Mouse (Mus musculus) forebrain, embryonic 16.5 days (tissue): ENCODE results near the gene Setd6. TPM values are rescaled to one million over a fixed set of nuclear protein-coding genes. Genes with fewer than 3 reads are reported as not detected.

Experiments used
- ATAC-seq: fragments of 200-750 bp; cut with Nextera tagmentation; 2 replicates; pipeline ENCODE4 v1.8.0; 2017; ENCODE audit warnings: mild to moderate bottlenecking, moderate library complexity
- H3K27ac ChIP-seq: fragments of 300-500 bp; sonication (generic); 2 replicates; pipeline ENCODE4 v1.5.1; 2014; ENCODE audit warnings: low read length, control low read depth
- H3K27me3 ChIP-seq: fragments of 300-500 bp; sonication (generic); replicated peaks from 2 replicates; pipeline ENCODE4 v1.6.1; 2014; ENCODE audit warnings: low read length; ENCODE audit not compliant: control insufficient read depth, insufficient read depth
- H3K36me3 ChIP-seq: fragments of 300-500 bp; sonication (generic); 2 replicates; pipeline ENCODE4 v1.6.1; 2014; ENCODE audit not compliant: control insufficient read depth, insufficient read depth
- H3K4me1 ChIP-seq: fragments of 300-500 bp; sonication (generic); replicated peaks from 2 replicates; pipeline ENCODE4 v1.6.1; 2014; ENCODE audit warnings: low read length; ENCODE audit not compliant: control insufficient read depth, insufficient read depth
- H3K4me2 ChIP-seq: fragments of 300-500 bp; sonication (generic); 2 replicates; pipeline ENCODE4 v1.6.1; 2014; ENCODE audit warnings: mild to moderate bottlenecking, low read length, control low read depth
- H3K4me3 ChIP-seq: fragments of 300-500 bp; sonication (generic); replicated peaks from 2 replicates; pipeline ENCODE4 v1.5.1; 2014; ENCODE audit warnings: mild to moderate bottlenecking, low read length, control low read depth
- H3K9ac ChIP-seq: fragments of 300-500 bp; sonication (generic); replicated peaks from 2 replicates; pipeline ENCODE4 v1.6.1; 2014; ENCODE audit warnings: low read depth, low read length, control low read depth
- H3K9me3 ChIP-seq: fragments of 300-500 bp; sonication (generic); 2 replicates; pipeline ENCODE4 v1.6.1; 2016; ENCODE audit warnings: low read length; ENCODE audit not compliant: control insufficient read depth
- WGBS: fragments of 180-500 bp; shearing (Covaris S2); extraction: QIAGEN DNeasy Blood & Tissue Kit; methylation state at CpG from one replicate; pipeline ENCODE4 v1.1.7; 2014; 5-methylcytosine and 5-hydroxymethylcytosine counted together
- polyA plus RNA-seq: library from polyadenylated mRNA; unstranded; fragments of >200 nt; fragmentation: Nextera tagmentation; extraction: Ambion mirVana; gene quantifications from 2 replicates; pipeline ENCODE4 v1.2.1, GENCODE M21; 2015

The Setd6 gene
- polyA plus RNA-seq, 1 experiment from 2014 or later: 31.2 TPM

DNA sequence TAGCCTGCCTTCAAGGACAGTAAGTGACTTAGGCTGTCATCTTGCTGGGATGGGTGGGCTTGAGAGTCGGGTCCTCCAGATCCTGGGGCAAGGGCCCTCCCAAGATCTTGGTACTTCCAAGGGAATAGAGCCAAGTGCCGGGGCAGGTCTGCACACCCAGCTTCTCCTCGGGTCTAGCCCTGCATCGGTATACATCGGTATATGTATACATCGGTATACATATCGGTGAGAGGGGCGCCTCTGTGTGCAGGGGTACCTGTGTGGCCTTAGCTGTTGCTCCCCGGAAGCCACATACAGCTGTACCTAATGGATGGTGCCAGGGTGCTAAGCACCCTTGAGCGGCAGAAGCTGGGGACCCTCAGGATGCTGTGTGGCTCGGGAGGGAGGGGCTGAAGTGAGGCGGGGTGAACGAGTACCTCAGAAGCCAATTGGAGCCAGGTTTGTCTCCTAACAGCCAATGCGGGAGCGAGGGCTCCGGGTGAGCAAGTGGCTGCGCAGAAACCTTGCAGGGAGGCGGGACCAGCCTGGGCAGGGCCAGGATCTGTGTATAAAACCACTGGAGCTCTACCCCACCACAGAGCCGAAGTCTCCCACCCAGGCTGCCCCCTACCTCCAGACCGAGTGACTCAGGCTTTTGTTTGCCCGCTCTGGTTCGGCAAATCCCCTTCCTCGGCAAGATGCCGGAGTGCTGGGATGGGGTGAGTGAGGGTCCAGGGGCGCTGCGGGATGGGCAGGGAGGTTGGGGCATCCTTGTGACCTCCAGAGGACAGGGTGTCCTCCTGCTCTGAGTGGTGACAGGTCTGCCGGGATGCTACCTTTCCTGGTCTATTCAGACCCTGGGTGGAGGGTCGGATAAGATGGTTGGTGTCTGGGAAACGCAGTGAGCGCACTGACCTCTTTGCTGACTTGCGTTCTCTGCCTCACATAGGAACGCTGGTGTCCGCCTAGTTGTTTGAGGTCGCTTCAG, 12.9 kb upstream of the Setd6 start:
- Histone ChIP-seq H3K36me3 (0 out of 2 replicates have a peak, but pooled peaks cover 4% of the 10 kb centered on the region), H3K9ac (peak overlapping the region; percentile 67), H3K27me3 (no peaks in the 10 kb centered on the region; the same call in 1 of the 2 replicates), H3K27ac (peak overlapping the region; percentile 72), H3K9me3 (no peaks in the 10 kb centered on the region), H3K4me1 (peaks cover 37% of the 10 kb centered on the region), H3K4me2 (peak overlapping the region; percentile 75), H3K4me3 (peak overlapping the region; percentile 57)
- peak; percentile 95 for ATAC-seq
- WGBS: under 1% methylated on average over 34 of the region's 34 CpGs

GRCm38 (mm10) chr8:95703461-95704260, 12.0 kb upstream of the Setd6 start:
- H3K4me2 ChIP-seq: peak overlapping the region; percentile 75
- ATAC-seq: peak; percentile 37
- H3K27ac ChIP-seq: peak overlapping the region; percentile 72
- no peaks in the 10 kb centered on the region for H3K9me3 ChIP-seq
- H3K9ac ChIP-seq: peak overlapping the region; percentile 67
- peak overlapping the region; percentile 57 for H3K4me3 ChIP-seq
- WGBS: under 1% methylated on average over 15 of the region's 15 CpGs
- no peaks in the 10 kb centered on the region for H3K27me3 ChIP-seq
- peaks cover 7% of the 10 kb centered on the region; the same call in 1 of the 2 replicates for H3K36me3 ChIP-seq
- H3K4me1 ChIP-seq: peaks cover 37% of the 10 kb centered on the region

DNA sequence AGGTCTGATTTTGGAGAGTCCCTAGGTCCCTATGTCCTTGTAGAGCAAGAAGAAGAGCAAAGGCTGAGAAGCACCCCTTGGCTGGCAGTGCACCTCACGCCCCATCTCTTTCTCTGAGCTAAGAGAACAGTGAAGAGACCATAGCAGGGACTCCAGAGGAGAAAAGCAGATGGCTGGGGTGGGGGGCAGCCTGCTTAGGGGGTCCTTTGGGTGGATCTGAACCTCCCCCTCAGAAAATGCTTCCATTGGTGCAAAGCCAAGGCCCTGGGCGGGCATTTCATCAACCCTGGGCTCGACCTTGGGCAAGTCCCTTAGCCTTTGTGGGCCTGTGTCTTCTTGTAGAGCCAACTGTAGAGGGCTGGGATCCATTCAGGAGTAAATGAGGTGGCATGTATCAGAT, 11.1 kb upstream of the Setd6 start:
- H3K27me3 ChIP-seq: no peaks in the 10 kb centered on the region
- peak overlapping the region; percentile 75 for H3K4me2 ChIP-seq
- peaks cover 37% of the 10 kb centered on the region for H3K4me1 ChIP-seq
- H3K4me3 ChIP-seq: no peak overlapping the region; the same call in 1 of the 2 replicates
- H3K9ac ChIP-seq: no peak overlapping the region; the same call in 1 of the 2 replicates
- 94% methylated on average over 3 of the region's 3 CpGs for WGBS
- no peak for ATAC-seq
- peaks cover 7% of the 10 kb centered on the region; the same call in 1 of the 2 replicates for H3K36me3 ChIP-seq
- no peaks in the 10 kb centered on the region for H3K9me3 ChIP-seq
- no peak overlapping the region for H3K27ac ChIP-seq

DNA sequence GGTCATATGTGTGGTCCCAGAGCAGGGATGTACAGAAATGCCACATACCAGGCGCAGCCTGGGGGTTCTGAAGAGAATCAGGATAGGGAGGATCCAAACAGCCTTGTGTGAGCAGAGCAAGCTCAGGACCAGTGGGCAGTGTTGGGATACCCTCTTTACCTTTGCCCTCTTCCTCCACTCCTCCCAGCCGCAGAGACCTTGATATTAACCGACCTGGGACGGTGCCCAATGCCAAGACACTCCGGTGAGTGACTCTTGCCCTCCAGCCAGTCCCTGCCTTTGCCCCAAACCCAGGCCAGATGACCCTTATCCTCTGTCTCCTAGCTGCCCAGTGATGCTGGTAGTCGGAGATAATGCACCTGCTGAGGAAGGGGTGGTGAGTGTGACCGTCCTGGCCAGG, 6.1 kb upstream of the Setd6 start:
- H3K4me2 ChIP-seq: no peak overlapping the region
- no peak overlapping the region for H3K27ac ChIP-seq
- peaks cover 7% of the 10 kb centered on the region; the same call in 1 of the 2 replicates for H3K36me3 ChIP-seq
- no peaks in the 10 kb centered on the region for H3K9me3 ChIP-seq
- no peak for ATAC-seq
- no peak overlapping the region for H3K9ac ChIP-seq
- no peaks in the 10 kb centered on the region for H3K27me3 ChIP-seq
- H3K4me1 ChIP-seq: peaks cover 2% of the 10 kb centered on the region
- 90% methylated on average over 7 of the region's 7 CpGs for WGBS
- no peak overlapping the region for H3K4me3 ChIP-seq

DNA sequence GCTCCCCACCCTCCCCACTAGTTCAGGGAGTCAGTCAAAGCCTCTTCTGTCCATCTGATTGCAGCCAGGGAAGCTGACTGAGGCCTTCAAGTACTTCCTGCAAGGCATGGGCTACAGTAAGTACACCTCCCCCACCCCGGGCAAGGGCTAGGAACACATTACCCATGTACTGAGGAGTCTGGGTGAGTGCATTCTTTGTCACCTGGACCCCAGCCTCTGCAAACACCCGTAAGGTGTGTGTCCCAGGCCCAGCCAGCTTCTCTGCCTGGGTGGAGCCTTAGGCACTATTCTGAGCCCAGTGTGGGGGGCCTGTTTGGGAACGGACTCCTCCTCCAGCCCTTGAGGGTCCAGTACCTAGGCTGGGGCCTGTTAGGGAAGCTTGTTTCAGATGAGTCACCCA, 4.7 kb upstream of the Setd6 start:
- Histone ChIP-seq H3K9me3 (no peaks in the 10 kb centered on the region), H3K4me3 (no peak overlapping the region), H3K4me2 (no peak overlapping the region), H3K9ac (no peak overlapping the region), H3K36me3 (peaks cover 7% of the 10 kb centered on the region; the same call in 1 of the 2 replicates), H3K27ac (no peak overlapping the region), H3K27me3 (no peaks in the 10 kb centered on the region), H3K4me1 (peaks cover 5% of the 10 kb centered on the region)
- 77% methylated on average over 3 of the region's 3 CpGs for WGBS
- no peak for ATAC-seq

- no peak overlapping the region for H3K4me2 ChIP-seq
- WGBS: 93% methylated on average over 9 of the region's 9 CpGs
- H3K4me3 ChIP-seq: no peak overlapping the region
- peaks cover 15% of the 10 kb centered on the region for H3K4me1 ChIP-seq
- no peak overlapping the region for H3K27ac ChIP-seq
- H3K9me3 ChIP-seq: no peaks in the 10 kb centered on the region
- peaks cover 2% of the 10 kb centered on the region; the same call in 1 of the 2 replicates for H3K36me3 ChIP-seq
- no peak overlapping the region for H3K9ac ChIP-seq
- ATAC-seq: no peak
- H3K27me3 ChIP-seq: no peaks in the 10 kb centered on the region
These were observed 3.3 kb upstream of the Setd6 start for GRCm38 (mm10) chr8:95712395-95712794.

DNA sequence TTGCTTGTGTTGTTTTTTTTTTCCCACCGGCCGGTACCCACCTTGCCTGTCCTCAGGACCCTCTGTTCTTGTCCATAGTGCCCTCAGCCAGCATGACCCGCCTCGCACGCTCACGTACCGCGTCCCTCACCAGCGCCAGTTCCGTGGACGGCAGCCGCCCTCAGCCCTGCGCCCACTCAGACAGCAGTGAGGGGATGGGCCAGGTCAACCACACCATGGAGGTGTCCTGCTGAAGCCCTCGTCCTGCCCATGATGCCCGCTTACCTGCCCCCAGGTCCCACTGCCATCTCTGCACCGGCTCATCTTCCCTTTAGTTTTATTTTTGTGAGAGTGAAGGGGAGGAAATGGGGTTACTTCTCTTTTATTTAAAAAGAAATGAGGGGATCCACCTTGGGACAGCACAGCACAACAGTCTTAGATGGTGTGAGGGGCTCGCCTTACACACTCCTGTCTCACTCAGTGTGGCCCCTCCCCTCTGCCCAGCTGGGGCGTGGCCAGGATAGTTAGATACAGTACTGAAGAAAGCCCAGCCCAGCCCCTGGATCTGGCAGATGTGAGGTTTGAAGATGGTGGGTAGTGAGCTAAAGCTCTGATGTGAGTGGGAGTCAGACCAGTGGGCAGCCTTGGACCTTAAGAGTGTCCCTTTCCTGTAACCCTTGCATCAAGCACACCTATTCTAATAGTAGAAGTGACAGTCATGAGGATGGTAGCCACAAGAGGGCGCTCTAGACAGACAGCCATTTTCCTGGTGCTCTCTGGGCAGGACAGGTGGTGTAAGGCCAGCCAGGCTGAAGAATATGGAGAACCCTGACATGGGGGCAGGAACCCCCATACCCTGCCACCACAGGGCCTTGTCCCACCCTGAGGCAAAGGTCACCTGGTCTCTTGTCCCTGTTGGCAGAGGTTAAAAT, 2.3 kb upstream of the Setd6 start:
- no peak overlapping the region for H3K4me2 ChIP-seq
- H3K9ac ChIP-seq: no peak overlapping the region
- peaks cover 2% of the 10 kb centered on the region; the same call in 1 of the 2 replicates for H3K36me3 ChIP-seq
- peaks cover 15% of the 10 kb centered on the region for H3K4me1 ChIP-seq
- no peaks in the 10 kb centered on the region for H3K27me3 ChIP-seq
- H3K4me3 ChIP-seq: no peak overlapping the region
- 81% methylated on average over 19 of the region's 19 CpGs for WGBS
- no peaks in the 10 kb centered on the region for H3K9me3 ChIP-seq
- H3K27ac ChIP-seq: no peak overlapping the region
- 0 out of 2 replicates have a peak, but pooled peaks have one; percentile 3 for ATAC-seq

GRCm38 (mm10) chr8:95714367-95714766, 1.3 kb upstream of the Setd6 start:
- Histone ChIP-seq H3K4me1 (peaks cover 15% of the 10 kb centered on the region), H3K9me3 (no peaks in the 10 kb centered on the region), H3K9ac (no peak overlapping the region), H3K27me3 (no peaks in the 10 kb centered on the region), H3K27ac (no peak overlapping the region), H3K4me2 (no peak overlapping the region), H3K4me3 (no peak overlapping the region), H3K36me3 (peaks cover 3% of the 10 kb centered on the region; the same call in 1 of the 2 replicates)
- no peak for ATAC-seq
- WGBS: 92% methylated on average over 4 of the region's 4 CpGs
